Comparison of ENCODE assay signal across 24 mouse cellular contexts in genomic region chr2:121477491-121478266, GRCm38 (mm10). TPM values are rescaled to one million over a fixed set of nuclear protein-coding genes. Genes with fewer than 3 reads are reported as not detected.
DNase-seq lines count a peak whose midpoint lies in the region.
"Had no signal": no experiment of that assay in that cellular context is flagged by ENCODE, and none has a peak within 500 bp of the region (broad histone marks: within the 10 kb centered on the region; RNA-seq: fewer than 3 reads in every experiment).

No protein-coding gene starts in this region.

- H3K4me1 ChIP-seq in limb, embryonic 10.5 days = peaks cover 3% of the 10 kb centered on the region; the same call in 1 of the 2 replicates
- H3K4me1 ChIP-seq: embryonic facial prominence, embryonic 12.5 days had no signal

- no peaks in the 10 kb centered on the region for H3K9me3 ChIP-seq in limb, embryonic 10.5 days (replicated peaks)
- H3K9me3 ChIP-seq: embryonic facial prominence, embryonic 12.5 days; forebrain, embryonic 13.5 days; forebrain, embryonic 15.5 days had no signal

- H3K27ac ChIP-seq in limb, embryonic 10.5 days = no peak overlapping the region
- H3K27ac ChIP-seq: embryonic facial prominence, embryonic 12.5 days; forebrain, embryonic 13.5 days; forebrain, embryonic 15.5 days had no signal

- 76% methylated on average over 3 of the region's 3 CpGs for WGBS in limb, embryonic 10.5 days

- peak; percentile 68 for DNase-seq in heart, adult 11 months
- no peak for DNase-seq in heart, adult 18-20 months
- DNase-seq in ES-CJ7 (ENCODE audit: low read depth, low spot score) (peak; percentile 70), R1 (ENCODE audit: low read depth, low spot score) (peak; percentile 74)
- peak; percentile 18 for DNase-seq in limb, embryonic 10.5 days (ENCODE audit: low spot score)
- DNase-seq in adrenal gland, postnatal 4 days (ENCODE audit: low spot score in 2 of 2) = no peak
- no peak for DNase-seq in gastrocnemius, postnatal 25 days
- DNase-seq: adrenal gland, adult 8-10 months; adrenal gland, postnatal 14 days; adrenal gland, postnatal 36 days; B cell, adult 2 months; cerebellum, adult 11 months; cerebellum, adult 18-20 months; cerebellum, adult 8-10 months; cerebellum, adult 9-11 months; cerebellum, postnatal 14 days; cerebellum, postnatal 36 days; embryo, embryonic 11 days; forebrain, postnatal 0 days had no signal

- no peaks in the 10 kb centered on the region for H3K36me3 ChIP-seq in limb, embryonic 10.5 days
- H3K36me3 ChIP-seq: embryonic facial prominence, embryonic 12.5 days; forebrain, embryonic 15.5 days had no signal

- H3K27me3 ChIP-seq in limb, embryonic 10.5 days (ENCODE audit: low read depth, poor library complexity, severe bottlenecking) = no peaks in the 10 kb centered on the region
- H3K27me3 ChIP-seq: embryonic facial prominence, embryonic 12.5 days; forebrain, embryonic 13.5 days; forebrain, embryonic 15.5 days; Patski had no signal

- no peak overlapping the region for H3K4me3 ChIP-seq in limb, embryonic 10.5 days
- H3K4me3 ChIP-seq: embryonic facial prominence, embryonic 12.5 days; forebrain, embryonic 13.5 days; forebrain, embryonic 15.5 days had no signal

RNA-seq across cellular contexts. Expression of gene Mfap1b, which starts 3.8 kb away (rescaled TPM):
- 10 to 100 TPM; 29.3 to 31.7 TPM for total RNA-seq in heart, adult 18-20 months (2021)
- 44.5 and 54.5 TPM in 2 replicates for polyA plus RNA-seq in limb, embryonic 10.5 days (2016; fragmentation: Nextera tagmentation; extraction: Ambion mirVana)
- total RNA-seq in adrenal gland, postnatal 4 days (2021) = 10 to 100 TPM; 28.5 to 31.8 TPM
- 10 to 100 TPM; 18.0 to 20.6 TPM for total RNA-seq in gastrocnemius, postnatal 25 days (2021)

RNA-seq across cellular contexts. Expression of gene Serinc4, which starts 21.1 kb away (rescaled TPM):
- total RNA-seq in heart, adult 18-20 months (2021) = not detected
- polyA plus RNA-seq in limb, embryonic 10.5 days (2016; fragmentation: Nextera tagmentation; extraction: Ambion mirVana) = 0.10 TPM in 1 of 2 replicates, not detected in the other
- total RNA-seq in adrenal gland, postnatal 4 days (2021) = 1 to 10 TPM in 1 of 2 experiments, under 1 TPM in 1; 0.54 to 1.0 TPM
- not detected for total RNA-seq in gastrocnemius, postnatal 25 days (2021)
- total RNA-seq: adrenal gland, postnatal 14 days had no signal
- polyA plus RNA-seq: activated CD4-positive, CD25-positive, alpha-beta regulatory T cell, adult 4 months; embryonic facial prominence, embryonic 12.5 days had no signal

RNA-seq across cellular contexts. Expression of gene Hypk, which starts 24.6 kb away (rescaled TPM):
- total RNA-seq in heart, adult 18-20 months (2021) = 10 to 100 TPM; 17.8 to 23.7 TPM
- polyA plus RNA-seq in limb, embryonic 10.5 days (2016; fragmentation: Nextera tagmentation; extraction: Ambion mirVana) = 172 and 201 TPM in 2 replicates
- 10 to 100 TPM; 35.6 to 40.2 TPM for total RNA-seq in adrenal gland, postnatal 4 days (2021)
- total RNA-seq in gastrocnemius, postnatal 25 days (2021) = 10 to 100 TPM; 14.2 to 20.2 TPM

RNA-seq across cellular contexts. Expression of gene Serf2, which starts 28.7 kb away (rescaled TPM):
- total RNA-seq in heart, adult 18-20 months (2021) = 100 to 1,000 TPM; 366 to 459 TPM
- 472 and 490 TPM in 2 replicates for polyA plus RNA-seq in limb, embryonic 10.5 days (2016; fragmentation: Nextera tagmentation; extraction: Ambion mirVana)
- total RNA-seq in adrenal gland, postnatal 4 days (2021) = 100 to 1,000 TPM; 285 to 301 TPM
- 100 to 1,000 TPM; 315 to 360 TPM for total RNA-seq in gastrocnemius, postnatal 25 days (2021)

RNA-seq across cellular contexts. Expression of gene Mfap1a, which starts 28.8 kb away (rescaled TPM):
- total RNA-seq in heart, adult 18-20 months (2021) = 10 to 100 TPM; 31.7 to 39.0 TPM
- polyA plus RNA-seq in limb, embryonic 10.5 days (2016; fragmentation: Nextera tagmentation; extraction: Ambion mirVana) = 24.3 and 29.7 TPM in 2 replicates
- total RNA-seq in adrenal gland, postnatal 4 days (2021) = 10 to 100 TPM; 29.0 to 32.5 TPM
- 10 to 100 TPM; 13.2 to 13.9 TPM for total RNA-seq in gastrocnemius, postnatal 25 days (2021)

Comparison
In these comparisons a context has a peak if more than half of its experiments do, and no peak if none do; other contexts are left out.
1. DNase-seq: peak in heart, adult 11 months (single experiment), ES-CJ7 (single experiment), R1 (single experiment) and limb, embryonic 10.5 days (single experiment); none in heart, adult 18-20 months (0 of 2), adrenal gland, postnatal 4 days (0 of 2) and gastrocnemius, postnatal 25 days (single experiment).